Mouse (Mus musculus) bone marrow macrophage, adult 2 months (primary cell): Measurements from ENCODE around the gene Tacc2. TPM values are rescaled to one million over a fixed set of nuclear protein-coding genes. Genes with fewer than 3 reads are reported as not detected.

Experiments
- H3K27ac ChIP-seq: 2 replicates; pipeline ENCODE4 v1.5.1; 2012; ENCODE audit warnings: low read depth, low read length; ENCODE audit not compliant: insufficient read depth
- H3K4me1 ChIP-seq: 2 replicates; pipeline ENCODE4 v1.6.1; 2012; ENCODE audit warnings: low read length; ENCODE audit not compliant: control insufficient read depth, insufficient read depth
- H3K4me3 ChIP-seq: 2 replicates; pipeline ENCODE4 v1.5.1; 2012; ENCODE audit warnings: mild to moderate bottlenecking, low read length, moderate library complexity; ENCODE audit not compliant: insufficient read depth
- CTCF ChIP-seq: IDR thresholded peaks from 2 replicates; pipeline ENCODE4 v1.5.1; 2012; ENCODE audit warnings: low read depth, mild to moderate bottlenecking, low read length, moderate library complexity
- POLR2A ChIP-seq: IDR thresholded peaks from 2 replicates; pipeline ENCODE4 v1.6.1; 2012; ENCODE audit warnings: mild to moderate bottlenecking, low read depth, low read length, borderline replicate concordance
- polyA plus RNA-seq: library from polyadenylated mRNA; stranded (reverse); fragments of >200 nt; gene quantifications from 2 replicates; pipeline ENCODE4 v1.2.4, GENCODE M21; 2012; ENCODE audit not compliant: missing spikeins, insufficient read depth, insufficient read length

The Tacc2 gene
- polyA plus RNA-seq, 1 experiment, result 2.9 TPM

DNA sequence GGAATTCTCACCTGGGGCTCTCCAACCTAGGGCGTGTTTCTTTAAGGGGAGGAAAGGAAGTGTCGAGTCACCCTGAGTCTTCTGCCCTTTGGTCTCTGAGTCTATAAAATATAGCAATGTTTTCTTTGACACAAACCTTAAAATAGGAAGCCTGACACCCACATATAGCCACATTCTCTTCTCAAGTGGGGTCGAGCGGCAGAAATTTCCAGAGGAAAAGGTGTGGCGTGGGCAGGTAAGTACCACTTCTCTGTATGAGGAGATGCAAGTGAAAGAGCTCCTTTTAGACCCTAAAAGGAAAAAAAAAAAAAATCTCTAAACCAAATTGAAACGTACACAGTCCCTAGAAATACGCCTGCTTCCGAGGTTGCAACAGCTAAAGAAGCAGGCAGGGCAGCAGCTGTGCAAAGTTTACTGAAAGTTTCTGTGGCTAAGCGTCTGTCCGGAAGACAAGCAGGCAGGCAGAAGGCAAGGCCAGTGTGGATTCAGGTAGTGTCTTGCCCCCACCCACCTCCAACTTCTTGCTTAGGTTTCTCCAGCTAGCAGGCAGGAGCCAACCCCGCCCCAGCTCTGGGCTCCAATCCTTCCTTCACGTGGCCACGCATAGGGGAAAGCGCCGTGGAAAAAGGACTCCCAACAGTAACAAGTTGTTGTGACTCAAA is 68.2 kb downstream of the Tacc2 start:
- TF ChIP-seq POLR2A (no peak), CTCF (no peak)
- Histone ChIP-seq H3K4me3 (peak overlapping the region; percentile 87), H3K4me1 (peaks cover 26% of the 10 kb centered on the region), H3K27ac (no peak overlapping the region; the same call in 1 of the 2 replicates)

DNA sequence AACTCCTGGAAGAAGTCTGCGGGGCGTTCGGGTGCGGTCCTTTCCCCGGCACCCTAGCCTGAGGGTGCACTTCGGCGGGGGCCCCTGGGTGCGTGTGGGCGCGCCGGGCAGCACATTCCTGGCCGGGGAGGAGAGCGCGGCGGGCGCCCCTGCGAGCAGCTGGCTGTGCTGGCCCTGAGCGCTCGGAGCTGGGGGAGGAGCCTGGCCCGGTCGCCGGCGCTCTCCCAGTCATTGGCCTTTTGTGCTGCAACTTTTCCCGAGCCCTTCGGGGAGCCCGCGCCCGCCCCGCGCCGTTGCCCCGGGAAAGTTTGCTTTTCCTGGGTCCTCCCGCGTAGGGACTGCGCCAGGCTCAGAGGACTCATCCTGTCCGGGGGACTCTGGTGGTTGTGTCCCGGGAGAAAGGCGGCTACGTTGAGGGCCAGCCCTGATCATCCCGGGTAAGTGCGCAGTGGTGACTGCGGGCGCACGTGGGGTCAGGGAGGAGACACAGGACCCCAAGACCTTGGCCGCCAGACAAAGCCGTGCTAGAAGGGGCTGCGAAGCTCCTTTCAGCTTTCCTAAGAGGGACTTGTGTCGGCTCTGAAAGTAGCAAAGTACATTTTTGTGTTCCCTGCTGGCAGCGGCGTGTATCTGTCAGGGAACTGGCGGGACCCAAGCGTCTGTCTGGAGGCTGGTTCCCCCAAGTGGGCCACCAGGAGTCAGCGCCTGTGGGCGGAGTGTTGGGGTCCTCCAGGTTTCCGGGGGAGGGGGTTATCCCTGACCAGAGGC is 68.9 kb downstream of the Tacc2 start:
- Histone ChIP-seq H3K27ac (peak overlapping the region; percentile 64), H3K4me1 (peaks cover 26% of the 10 kb centered on the region), H3K4me3 (peak overlapping the region; percentile 87)
- TF ChIP-seq CTCF, result no peak
- no peak for TF ChIP-seq POLR2A

DNA sequence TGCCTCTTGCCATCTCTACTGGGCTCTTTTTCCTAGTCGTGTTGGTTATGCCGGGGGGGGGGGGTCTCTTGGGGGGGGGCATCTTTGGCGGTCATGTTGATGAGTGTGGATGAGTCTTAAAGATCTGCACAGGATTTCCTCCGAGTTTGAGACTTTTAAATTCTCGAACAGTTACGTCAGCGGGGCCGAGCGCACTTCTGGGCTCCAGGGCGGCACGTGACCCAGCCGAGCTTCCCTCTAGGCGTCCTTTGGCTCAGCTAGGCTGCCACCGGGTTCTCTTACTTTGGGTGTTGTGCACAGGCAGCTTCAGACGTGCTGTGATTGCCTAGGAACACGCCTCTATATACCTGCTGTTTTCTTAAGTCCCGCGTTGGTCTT is 69.5 kb downstream of the Tacc2 start:
- Histone ChIP-seq H3K27ac (peak overlapping the region; percentile 64), H3K4me1 (peaks cover 23% of the 10 kb centered on the region), H3K4me3 (peak overlapping the region; percentile 87)
- no peak for TF ChIP-seq CTCF
- TF ChIP-seq POLR2A, result no peak

DNA sequence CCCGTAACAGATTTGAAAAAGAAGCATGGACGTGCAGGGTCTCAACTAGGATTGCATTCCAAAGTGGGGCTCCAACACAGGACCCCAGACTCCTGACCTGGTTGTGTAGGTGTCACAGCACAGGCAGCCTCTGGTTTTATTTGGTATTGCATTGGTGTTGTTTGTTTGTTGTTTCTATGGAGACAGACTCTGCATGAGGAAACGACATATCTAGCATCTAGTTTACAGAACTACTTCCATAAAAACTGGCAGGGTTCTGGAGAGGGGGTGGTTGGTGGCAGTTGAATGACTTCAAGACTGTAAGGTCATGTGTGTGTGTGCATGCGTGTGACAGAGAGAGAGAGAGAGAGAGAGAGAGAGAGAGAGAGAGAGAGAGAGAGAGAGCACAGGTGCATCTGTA is 70.8 kb downstream of the Tacc2 start:
- TF ChIP-seq POLR2A (no peak), CTCF (no peak)
- Histone ChIP-seq H3K27ac (no peak overlapping the region), H3K4me1 (peaks cover 22% of the 10 kb centered on the region), H3K4me3 (no peak overlapping the region)

DNA sequence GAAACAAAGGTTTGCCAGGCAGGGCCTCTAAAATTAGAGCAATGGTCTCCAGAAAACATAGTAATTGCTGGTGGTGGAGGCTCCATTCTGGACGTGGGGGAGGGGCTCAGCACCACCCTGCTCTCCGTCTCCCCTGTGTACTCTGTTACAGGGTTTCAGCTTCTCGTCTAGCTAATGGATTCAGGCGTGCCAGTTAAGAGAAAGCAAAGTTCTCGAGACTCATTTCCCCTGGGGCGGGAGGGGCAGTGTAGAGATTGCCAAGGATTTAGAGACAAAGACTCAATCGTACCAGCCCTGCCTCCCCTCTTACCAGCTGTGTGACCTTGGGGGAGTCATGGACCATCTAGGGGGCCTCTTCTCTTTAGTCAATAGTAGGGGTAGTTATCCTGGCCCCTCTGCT is 72.0 kb downstream of the Tacc2 start:
- TF ChIP-seq CTCF (no peak), POLR2A (no peak)
- Histone ChIP-seq H3K4me1 (peaks cover 26% of the 10 kb centered on the region), H3K27ac (no peak overlapping the region), H3K4me3 (no peak overlapping the region)

DNA sequence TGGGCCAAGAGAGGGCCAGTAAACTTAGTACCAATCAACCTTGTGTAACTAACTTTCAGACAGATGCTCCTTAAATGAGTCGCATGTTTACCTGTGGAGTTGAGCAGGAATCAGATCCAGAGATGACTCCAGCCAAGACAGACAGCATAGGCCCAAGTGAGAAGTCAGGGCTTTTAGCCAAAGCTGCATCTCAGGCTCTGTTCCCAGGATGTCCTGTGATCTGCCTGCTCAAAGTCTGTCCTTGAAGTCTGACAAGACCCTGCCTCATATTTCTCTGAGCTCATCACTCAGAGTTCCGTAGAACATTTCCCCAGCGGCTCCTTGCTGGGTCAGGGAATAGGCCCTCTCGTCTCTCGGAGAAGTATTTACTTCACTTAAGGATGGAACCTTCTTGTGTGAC is 73.4 kb downstream of the Tacc2 start:
- Histone ChIP-seq H3K4me1 (peaks cover 24% of the 10 kb centered on the region), H3K27ac (no peak overlapping the region), H3K4me3 (no peak overlapping the region)
- no peak for TF ChIP-seq POLR2A
- no peak for TF ChIP-seq CTCF

DNA sequence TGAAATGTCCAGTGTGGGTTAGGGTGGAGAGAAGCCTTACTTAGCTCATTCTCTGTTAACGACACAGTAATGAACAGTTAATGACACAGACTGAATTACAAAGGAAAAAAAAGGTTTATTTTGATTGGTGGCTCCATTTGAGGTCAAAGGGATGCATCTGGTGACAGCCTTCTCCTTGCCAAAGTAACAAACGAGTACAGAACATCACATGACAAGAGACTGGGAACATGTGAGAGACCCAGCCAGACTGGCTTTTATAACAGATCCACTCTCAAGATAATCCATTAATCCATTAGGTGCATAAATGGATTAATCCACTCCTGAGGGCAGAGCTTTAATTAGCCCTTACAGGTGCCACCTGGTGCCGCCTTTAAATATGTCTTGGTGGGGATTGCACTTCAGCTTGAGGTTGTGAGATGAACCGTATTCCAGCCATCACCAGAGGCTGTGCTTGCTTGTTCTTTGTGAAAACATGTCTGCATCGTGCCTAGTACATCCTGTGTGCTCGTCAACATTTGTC is 75.9 kb downstream of the Tacc2 start:
- Histone ChIP-seq H3K4me3 (no peak overlapping the region), H3K27ac (no peak overlapping the region), H3K4me1 (peaks cover 23% of the 10 kb centered on the region)
- TF ChIP-seq POLR2A, result no peak
- no peak for TF ChIP-seq CTCF

DNA sequence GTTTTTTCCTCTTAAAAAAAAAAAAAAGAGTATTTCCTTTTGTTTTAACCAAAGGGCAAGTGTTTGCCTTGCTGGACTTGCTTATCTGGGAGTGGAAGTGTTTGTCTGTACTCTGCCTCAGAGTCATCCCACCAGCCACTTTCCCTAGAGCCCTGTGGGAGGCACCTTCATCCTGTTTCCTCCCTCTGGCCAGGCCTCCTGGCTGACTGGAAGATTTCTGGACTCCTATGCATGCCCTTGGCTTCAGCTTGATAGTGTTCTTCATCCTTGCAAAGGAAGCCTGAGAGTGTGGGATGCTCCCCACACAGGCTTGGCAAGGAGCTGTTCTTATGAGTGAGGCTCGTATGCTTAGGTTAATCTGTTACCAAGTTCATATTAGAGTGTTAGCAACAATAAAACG is 77.3 kb downstream of the Tacc2 start:
- TF ChIP-seq CTCF (no peak), POLR2A (no peak)
- no peak overlapping the region for H3K4me3 ChIP-seq
- no peak overlapping the region for H3K27ac ChIP-seq
- peaks cover 24% of the 10 kb centered on the region for H3K4me1 ChIP-seq

DNA sequence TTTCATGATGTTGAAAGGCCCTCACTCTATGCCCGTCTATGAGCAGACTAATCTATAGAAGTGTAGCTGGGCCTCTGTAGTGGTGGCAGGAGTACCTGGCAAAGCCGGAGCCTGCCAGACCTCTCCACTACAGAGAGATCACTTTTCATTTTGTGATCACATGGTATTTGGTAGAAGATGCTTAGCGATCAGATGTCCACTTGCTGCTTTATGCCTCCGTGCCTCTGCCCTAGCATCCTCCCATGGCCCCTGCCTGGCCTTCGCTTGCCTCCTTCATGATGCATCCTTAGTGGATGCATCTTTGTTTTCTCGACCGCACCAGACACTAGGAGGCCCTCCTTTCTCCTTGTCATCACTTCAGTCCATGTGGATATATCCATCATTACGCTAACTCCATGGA is 79.7 kb downstream of the Tacc2 start:
- TF ChIP-seq CTCF, result no peak
- no peak for TF ChIP-seq POLR2A
- no peak overlapping the region for H3K4me3 ChIP-seq
- no peak overlapping the region for H3K27ac ChIP-seq
- peaks cover 32% of the 10 kb centered on the region for H3K4me1 ChIP-seq

DNA sequence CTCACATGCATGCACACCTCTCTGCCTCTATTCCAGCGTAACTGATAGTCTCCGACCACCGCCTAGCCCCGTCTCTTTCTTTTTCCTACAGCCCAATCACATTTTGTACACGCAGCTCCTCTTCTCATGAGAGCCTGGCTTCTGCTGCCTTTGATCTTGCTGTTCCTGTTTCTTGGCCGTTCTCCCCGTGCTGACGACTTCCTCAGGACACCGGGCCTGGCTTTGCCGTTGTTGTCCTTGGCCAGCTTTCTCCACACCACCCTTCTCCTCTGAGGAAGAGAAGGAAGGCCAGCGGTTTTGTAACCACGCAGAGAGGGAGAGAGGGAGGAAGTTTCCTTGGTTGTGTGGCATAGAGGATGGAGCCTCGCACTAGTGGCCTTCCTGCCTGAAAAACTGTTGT is 80.5 kb downstream of the Tacc2 start:
- Histone ChIP-seq H3K27ac (peak overlapping the region; percentile 35), H3K4me3 (no peak overlapping the region), H3K4me1 (peaks cover 35% of the 10 kb centered on the region)
- TF ChIP-seq POLR2A (no peak), CTCF (no peak)
